Mouse (Mus musculus) neural tube, embryonic 14.5 days (tissue): ENCODE measurements at regions not wholly inside any gene's neighbourhood (a gene's known extent, or its start where the extent isn't known, plus 50 kb on each side); places are given as distances from the start of the nearest gene placed in this dataset.

Experiments used
- ATAC-seq: fragments of 200-750 bp; cut with Nextera tagmentation; 2 replicates; pipeline ENCODE4 v1.8.0; 2017; ENCODE audit warnings: low read depth, mild to moderate bottlenecking, moderate TSS enrichment, moderate library complexity
- H3K27ac ChIP-seq: fragments of 300-500 bp; sonication (generic); 2 replicates; pipeline ENCODE4 v1.5.1; 2014; ENCODE audit warnings: low read depth, mild to moderate bottlenecking, control low read depth, low read length, moderate library complexity, mixed read lengths
- H3K27me3 ChIP-seq: fragments of 300-500 bp; sonication (generic); 2 replicates; pipeline ENCODE4 v1.6.1; 2014; ENCODE audit warnings: low read length; ENCODE audit not compliant: control insufficient read depth, insufficient read depth
- H3K36me3 ChIP-seq: fragments of 300-500 bp; sonication (generic); 2 replicates; pipeline ENCODE4 v1.6.1; 2014; ENCODE audit warnings: low read length, mixed read lengths; ENCODE audit not compliant: control insufficient read depth, insufficient read depth
- H3K4me1 ChIP-seq: fragments of 300-500 bp; sonication (generic); 2 replicates; pipeline ENCODE4 v1.6.1; 2014; ENCODE audit warnings: low read length; ENCODE audit not compliant: control insufficient read depth, insufficient read depth
- H3K4me2 ChIP-seq: fragments of 300-500 bp; sonication (generic); 2 replicates; pipeline ENCODE4 v1.6.1; 2014; ENCODE audit warnings: mild to moderate bottlenecking, low read depth, low read length, control low read depth
- H3K4me3 ChIP-seq: fragments of 300-500 bp; sonication (generic); 2 replicates; pipeline ENCODE4 v1.5.1; 2014; ENCODE audit warnings: low read depth, low read length, control low read depth, mixed read lengths
- H3K9ac ChIP-seq: fragments of 300-500 bp; sonication (generic); replicated peaks from 2 replicates; pipeline ENCODE4 v1.6.1; 2014; ENCODE audit warnings: low read depth, mild to moderate bottlenecking, control low read depth, low read length, mixed read lengths
- H3K9me3 ChIP-seq: fragments of 300-500 bp; sonication (generic); 2 replicates; pipeline ENCODE4 v1.6.1; 2016; ENCODE audit warnings: low read length; ENCODE audit not compliant: control insufficient read depth
- WGBS: fragments of 180-500 bp; shearing (Covaris S2); extraction: QIAGEN DNeasy Blood & Tissue Kit; methylation state at CpG from one replicate; pipeline ENCODE4 v1.1.7; 2014; 5-methylcytosine and 5-hydroxymethylcytosine counted together

DNA sequence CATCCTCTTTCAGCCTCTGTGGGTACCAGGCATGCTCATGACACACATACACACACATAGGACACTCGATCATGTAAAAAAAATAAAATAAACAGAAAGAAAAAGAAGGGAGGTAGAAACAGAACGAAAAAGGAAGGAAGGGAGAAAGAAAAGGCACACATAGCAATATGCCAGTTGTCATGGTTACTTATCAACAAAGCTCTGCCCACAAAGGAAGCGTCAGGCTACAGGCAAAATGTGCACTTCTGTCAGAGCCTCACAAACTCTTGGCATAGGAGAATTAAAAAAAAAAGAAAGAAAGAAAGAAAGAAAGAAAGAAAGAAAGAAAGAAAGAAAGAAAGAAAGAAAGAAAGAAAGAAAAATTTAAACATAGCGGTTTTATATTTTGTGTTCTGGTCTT lies 56.9 kb upstream of the Sox2 start:
- H3K9me3 ChIP-seq = no peaks in the 10 kb centered on the region
- no peaks in the 10 kb centered on the region for H3K27me3 ChIP-seq
- H3K27ac ChIP-seq = no peak overlapping the region
- H3K4me1 ChIP-seq = no peaks in the 10 kb centered on the region
- no peak overlapping the region for H3K4me2 ChIP-seq
- no peak for ATAC-seq
- WGBS = 52% methylated on average over 4 of the region's 4 CpGs
- no peak overlapping the region for H3K4me3 ChIP-seq
- H3K9ac ChIP-seq = no peak overlapping the region
- H3K36me3 ChIP-seq = no peaks in the 10 kb centered on the region

DNA sequence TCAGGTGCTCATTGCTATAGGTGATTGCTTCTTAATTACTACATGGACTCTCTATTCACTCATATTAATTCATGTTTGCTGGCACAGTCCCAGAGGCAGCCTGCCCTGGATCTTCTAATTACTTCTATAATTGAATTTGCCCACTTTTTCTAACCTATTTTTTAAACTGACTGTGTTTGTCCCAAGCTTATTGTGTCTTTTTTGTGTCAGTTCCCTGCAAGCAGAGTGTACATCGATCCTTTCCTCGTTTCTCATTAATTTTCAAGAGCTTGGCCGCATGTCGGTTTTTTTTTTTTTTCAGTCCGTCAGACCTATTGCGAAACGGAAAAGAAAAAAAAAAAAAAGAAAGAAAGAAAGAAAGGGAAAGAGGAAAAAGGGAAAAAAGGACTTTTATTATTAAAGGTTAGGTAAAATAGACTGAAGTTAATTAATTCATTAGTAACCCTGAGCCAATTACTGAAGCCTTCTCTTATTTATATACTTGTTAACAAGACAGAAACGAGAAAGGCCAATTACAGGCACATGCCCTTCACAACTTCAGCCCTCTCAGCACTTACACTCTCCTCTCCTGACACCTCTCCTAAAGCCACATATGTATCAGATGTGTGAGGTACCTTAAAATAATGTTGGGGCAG lies 72.2 kb upstream of the Sox2 start:
- 27% methylated on average over 8 of the region's 8 CpGs for WGBS
- Histone ChIP-seq H3K27ac (no peak overlapping the region), H3K9ac (no peak overlapping the region), H3K4me2 (no peak overlapping the region), H3K27me3 (no peaks in the 10 kb centered on the region), H3K9me3 (no peaks in the 10 kb centered on the region), H3K4me3 (no peak overlapping the region), H3K4me1 (no peaks in the 10 kb centered on the region), H3K36me3 (no peaks in the 10 kb centered on the region)
- ATAC-seq = no peak

DNA sequence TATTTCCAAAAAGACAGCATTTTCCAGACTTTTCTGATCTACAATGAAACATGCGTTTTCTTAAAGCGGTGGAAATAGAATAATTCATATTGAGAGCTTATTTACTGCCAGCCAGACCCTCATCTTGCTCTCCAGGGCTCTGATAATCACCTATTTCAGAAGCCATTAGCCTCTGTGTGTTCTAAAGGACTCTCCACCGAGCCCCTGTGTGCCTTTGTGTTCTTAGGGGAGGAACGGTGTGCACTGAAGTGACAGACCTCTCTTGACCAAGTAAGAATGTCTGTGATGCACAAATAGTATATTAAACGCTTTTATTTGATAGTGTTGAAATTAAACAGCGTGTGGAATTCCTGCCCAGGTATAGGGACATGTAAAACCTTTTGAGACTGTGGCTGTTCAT lies 73.1 kb upstream of the Sox2 start:
- 57% methylated on average over 6 of the region's 6 CpGs for WGBS
- Histone ChIP-seq H3K9ac (no peak overlapping the region), H3K4me2 (no peak overlapping the region), H3K27ac (no peak overlapping the region), H3K4me3 (no peak overlapping the region), H3K9me3 (no peaks in the 10 kb centered on the region), H3K36me3 (no peaks in the 10 kb centered on the region), H3K27me3 (no peaks in the 10 kb centered on the region), H3K4me1 (no peaks in the 10 kb centered on the region)
- ATAC-seq = no peak

DNA sequence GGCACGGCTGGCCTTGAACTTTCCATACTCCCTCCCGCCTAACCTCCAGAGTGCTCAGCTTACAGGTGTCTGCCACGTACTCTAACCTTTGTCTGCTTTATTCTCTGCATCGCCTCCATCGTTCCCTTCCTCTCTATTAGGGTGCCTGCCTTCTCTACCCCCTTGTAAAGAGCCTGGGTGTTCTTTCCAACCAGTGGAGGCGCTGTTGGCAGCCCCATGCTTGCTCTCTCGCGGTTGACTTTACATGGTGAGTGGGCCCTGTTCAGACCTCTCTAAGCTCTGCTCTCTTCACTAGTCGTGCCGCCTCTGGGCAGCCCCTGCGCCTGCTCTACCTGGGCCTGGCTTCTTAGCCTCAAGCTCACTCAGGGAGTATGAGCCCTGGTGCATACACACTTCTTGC lies 74.0 kb upstream of the Sox2 start:
- H3K9me3 ChIP-seq = no peaks in the 10 kb centered on the region
- no peaks in the 10 kb centered on the region for H3K27me3 ChIP-seq
- no peak overlapping the region for H3K27ac ChIP-seq
- 0 out of 2 replicates have a peak, but pooled peaks have one; percentile 16 for ATAC-seq
- H3K4me1 ChIP-seq = no peaks in the 10 kb centered on the region
- no peaks in the 10 kb centered on the region for H3K36me3 ChIP-seq
- no peak overlapping the region for H3K4me2 ChIP-seq
- H3K4me3 ChIP-seq = no peak overlapping the region
- no peak overlapping the region for H3K9ac ChIP-seq
- 50% methylated on average over 11 of the region's 11 CpGs for WGBS

GRCm38 (mm10) chr3:34574711-34575350 lies 75.4 kb upstream of the Sox2 start:
- Histone ChIP-seq H3K9me3 (no peaks in the 10 kb centered on the region), H3K4me3 (no peak overlapping the region), H3K4me2 (no peak overlapping the region), H3K36me3 (no peaks in the 10 kb centered on the region), H3K27me3 (no peaks in the 10 kb centered on the region), H3K27ac (no peak overlapping the region), H3K9ac (no peak overlapping the region), H3K4me1 (no peaks in the 10 kb centered on the region)
- 74% methylated on average over 9 of the region's 9 CpGs for WGBS
- no peak for ATAC-seq

DNA sequence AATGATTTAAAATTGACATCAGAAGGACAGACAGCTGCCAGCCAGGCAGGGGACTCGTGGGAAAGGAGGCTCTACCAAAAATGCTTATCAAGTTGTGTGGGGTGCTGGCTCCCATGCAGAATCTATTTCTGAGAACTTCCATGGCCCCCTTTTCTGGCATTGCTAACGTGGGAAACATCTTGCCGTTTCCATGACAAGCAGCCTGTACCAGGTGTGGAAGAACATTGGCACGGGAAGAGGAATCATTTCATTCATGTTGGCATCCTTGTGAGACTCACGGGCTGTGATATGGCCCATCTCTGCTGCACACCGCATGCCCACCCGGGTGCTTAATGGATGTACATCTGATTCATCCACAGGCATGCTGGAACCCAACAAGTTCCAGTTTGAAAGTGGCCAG lies 76.9 kb upstream of the Sox2 start:
- no peaks in the 10 kb centered on the region for H3K27me3 ChIP-seq

GRCm38 (mm10) chr3:34572081-34572480 lies 78.1 kb upstream of the Sox2 start:
- Histone ChIP-seq H3K27me3 (no peaks in the 10 kb centered on the region), H3K27ac (no peak overlapping the region), H3K9ac (no peak overlapping the region), H3K36me3 (no peaks in the 10 kb centered on the region), H3K4me3 (no peak overlapping the region), H3K4me2 (no peak overlapping the region), H3K4me1 (peaks cover 4% of the 10 kb centered on the region; the same call in 1 of the 2 replicates), H3K9me3 (no peaks in the 10 kb centered on the region)
- WGBS = 71% methylated on average over 6 of the region's 6 CpGs
- ATAC-seq = no peak

More for the DNA sequence above, 76.9 kb upstream of the Sox2 start:
- H3K36me3 ChIP-seq = no peaks in the 10 kb centered on the region
- WGBS = 77% methylated on average over 7 of the region's 7 CpGs
- no peaks in the 10 kb centered on the region for H3K9me3 ChIP-seq
- ATAC-seq = no peak
- H3K4me2 ChIP-seq = no peak overlapping the region
- H3K4me1 ChIP-seq = peaks cover under 1% of the 10 kb centered on the region; the same call in 1 of the 2 replicates
- no peak overlapping the region for H3K4me3 ChIP-seq
- no peak overlapping the region for H3K27ac ChIP-seq
- no peak overlapping the region for H3K9ac ChIP-seq

DNA sequence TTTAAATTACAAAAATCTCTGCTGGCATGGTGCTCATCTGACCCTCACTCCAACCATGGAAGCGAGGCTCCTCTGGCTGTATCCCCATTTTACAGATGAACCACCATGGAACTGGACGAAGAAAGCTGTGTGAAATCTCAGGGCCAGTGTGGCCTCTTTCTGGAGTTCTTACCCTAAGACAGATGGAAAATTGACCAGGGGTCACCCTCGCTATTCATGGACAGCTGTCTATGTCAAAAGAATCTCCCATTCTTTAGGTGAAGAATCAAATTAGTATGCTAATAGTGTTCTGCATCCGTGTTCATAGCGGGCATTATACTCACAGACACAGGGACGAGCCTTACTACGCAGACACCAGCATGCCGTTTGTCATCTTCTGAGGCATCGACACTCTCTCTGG lies 78.6 kb upstream of the Sox2 start:
- peaks cover 4% of the 10 kb centered on the region; the same call in 1 of the 2 replicates for H3K4me1 ChIP-seq
- H3K27ac ChIP-seq = no peak overlapping the region
- ATAC-seq = no peak
- no peak overlapping the region for H3K9ac ChIP-seq
- H3K36me3 ChIP-seq = no peaks in the 10 kb centered on the region
- H3K27me3 ChIP-seq = no peaks in the 10 kb centered on the region
- H3K9me3 ChIP-seq = no peaks in the 10 kb centered on the region
- H3K4me3 ChIP-seq = no peak overlapping the region
- H3K4me2 ChIP-seq = no peak overlapping the region
- WGBS = 42% methylated on average over 9 of the region's 9 CpGs

- no peak overlapping the region for H3K4me2 ChIP-seq
- H3K27ac ChIP-seq = no peak overlapping the region
- no peak for ATAC-seq
- no peaks in the 10 kb centered on the region for H3K27me3 ChIP-seq
- H3K9me3 ChIP-seq = no peaks in the 10 kb centered on the region
- 68% methylated on average over 10 of the region's 10 CpGs for WGBS
- H3K36me3 ChIP-seq = no peaks in the 10 kb centered on the region
- no peak overlapping the region for H3K4me3 ChIP-seq
- no peak overlapping the region for H3K9ac ChIP-seq
- peaks cover 4% of the 10 kb centered on the region; the same call in 1 of the 2 replicates for H3K4me1 ChIP-seq
These were observed 80.2 kb upstream of the Sox2 start for GRCm38 (mm10) chr3:34569998-34570397.
